Mouse (Mus musculus): ENCODE data around the gene Cmklr1. TPM values are rescaled to one million over a fixed set of nuclear protein-coding genes. Genes with fewer than 3 reads are reported as not detected.

Gene Cmklr1
- polyA plus RNA-seq, 1 experiment from 2014 or later, result 7.5 TPM

- H3K9me3 ChIP-seq (replicated peaks; ENCODE audit: low read length), result no peaks in the 10 kb centered on the region
- ATAC-seq (replicated peaks; ENCODE audit: low FRiP score, low read depth) (no peak), DNase-seq (ENCODE audit: low spot score) (no peak)
- no peak overlapping the region for H3K4me2 ChIP-seq (ENCODE audit: low read length)
- no peak overlapping the region for H3K4me3 ChIP-seq (replicated peaks; ENCODE audit: low read depth, low read length)
- H3K4me1 ChIP-seq (replicated peaks; ENCODE audit: insufficient read depth, low read length), result no peaks in the 10 kb centered on the region
- no peak overlapping the region for H3K27ac ChIP-seq
- no peaks in the 10 kb centered on the region for H3K36me3 ChIP-seq (ENCODE audit: insufficient read depth, low read length)
- H3K9ac ChIP-seq (ENCODE audit: low read depth, low read length), result no peak overlapping the region
- TF ChIP-seq CTCF (IDR thresholded peaks at IDR 0.05; ENCODE audit: low read depth), result no peak
- WGBS, result 55% methylated on average over 4 of the region's 4 CpGs
- no peaks in the 10 kb centered on the region for H3K27me3 ChIP-seq (ENCODE audit: insufficient read depth, low read length)
Observed at GRCm38 (mm10) chr5:113579128-113579527, 71.1 kb downstream of the Cmklr1 start.

DNA sequence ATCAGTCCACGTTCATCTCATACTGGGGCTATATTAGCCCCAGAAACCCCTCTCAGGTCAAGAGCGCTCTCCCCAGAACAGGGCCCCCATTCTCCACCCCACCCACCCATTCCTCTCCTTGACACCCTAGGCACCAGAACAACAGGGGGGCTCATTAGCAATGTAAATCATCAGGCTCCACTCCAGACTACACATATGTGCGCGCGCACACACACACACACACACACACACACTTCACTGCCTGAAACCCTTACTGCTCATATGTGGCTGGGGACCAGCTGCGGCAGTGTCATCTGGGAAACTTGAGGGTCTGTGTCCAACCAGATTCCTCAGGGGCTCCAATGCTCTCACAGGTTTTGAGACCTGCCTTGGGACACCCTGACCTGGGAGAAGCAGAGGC lies 71.8 kb downstream of the Cmklr1 start:
- H3K4me3 ChIP-seq (replicated peaks; ENCODE audit: low read depth, low read length), result no peak overlapping the region
- no peak overlapping the region for H3K4me2 ChIP-seq (ENCODE audit: low read length)
- no peaks in the 10 kb centered on the region for H3K4me1 ChIP-seq (replicated peaks; ENCODE audit: insufficient read depth, low read length)
- no peaks in the 10 kb centered on the region for H3K27me3 ChIP-seq (ENCODE audit: insufficient read depth, low read length)
- H3K9me3 ChIP-seq (replicated peaks; ENCODE audit: low read length), result no peaks in the 10 kb centered on the region
- no peak for TF ChIP-seq CTCF (IDR thresholded peaks at IDR 0.05; ENCODE audit: low read depth)
- no peak overlapping the region for H3K9ac ChIP-seq (ENCODE audit: low read depth, low read length)
- no peaks in the 10 kb centered on the region for H3K36me3 ChIP-seq (ENCODE audit: insufficient read depth, low read length)
- H3K27ac ChIP-seq, result no peak overlapping the region
- ATAC-seq (replicated peaks; ENCODE audit: low FRiP score, low read depth), result no peak
- WGBS, result 86% methylated on average over 6 of the region's 6 CpGs
- no peak for DNase-seq (ENCODE audit: low spot score)

- H3K27me3 ChIP-seq (ENCODE audit: insufficient read depth, low read length), result no peaks in the 10 kb centered on the region
- ATAC-seq (replicated peaks; ENCODE audit: low FRiP score, low read depth) (no peak), DNase-seq (ENCODE audit: low spot score) (no peak)
- no peak overlapping the region for H3K9ac ChIP-seq (ENCODE audit: low read depth, low read length)
- no peaks in the 10 kb centered on the region for H3K36me3 ChIP-seq (ENCODE audit: insufficient read depth, low read length)
- H3K4me3 ChIP-seq (replicated peaks; ENCODE audit: low read depth, low read length), result no peak overlapping the region
- WGBS, result 71% methylated on average over 7 of the region's 7 CpGs
- H3K27ac ChIP-seq, result no peak overlapping the region
- no peaks in the 10 kb centered on the region for H3K4me1 ChIP-seq (replicated peaks; ENCODE audit: insufficient read depth, low read length)
- no peak for TF ChIP-seq CTCF (IDR thresholded peaks at IDR 0.05; ENCODE audit: low read depth)
- no peaks in the 10 kb centered on the region for H3K9me3 ChIP-seq (replicated peaks; ENCODE audit: low read length)
- H3K4me2 ChIP-seq (ENCODE audit: low read length), result peak overlapping the region; percentile 40
Observed at GRCm38 (mm10) chr5:113577555-113577954, 72.7 kb downstream of the Cmklr1 start.

- Histone ChIP-seq H3K4me2 (ENCODE audit: low read length) (no peak overlapping the region), H3K36me3 (ENCODE audit: insufficient read depth, low read length) (no peaks in the 10 kb centered on the region), H3K4me1 (replicated peaks; ENCODE audit: insufficient read depth, low read length) (no peaks in the 10 kb centered on the region), H3K9ac (ENCODE audit: low read depth, low read length) (no peak overlapping the region), H3K27ac (no peak overlapping the region), H3K27me3 (ENCODE audit: insufficient read depth, low read length) (no peaks in the 10 kb centered on the region), H3K9me3 (replicated peaks; ENCODE audit: low read length) (no peaks in the 10 kb centered on the region), H3K4me3 (replicated peaks; ENCODE audit: low read depth, low read length) (no peak overlapping the region)
- no peak for ATAC-seq (replicated peaks; ENCODE audit: low FRiP score, low read depth)
- 50% methylated on average over 7 of the region's 7 CpGs for WGBS
- no peak for DNase-seq (ENCODE audit: low spot score)
- no peak for TF ChIP-seq CTCF (IDR thresholded peaks at IDR 0.05; ENCODE audit: low read depth)
Observed at GRCm38 (mm10) chr5:113570056-113570717, 80.0 kb downstream of the Cmklr1 start.

GRCm38 (mm10) chr5:113565858-113566257 lies 84.4 kb downstream of the Cmklr1 start:
- Histone ChIP-seq H3K27me3 (ENCODE audit: insufficient read depth, low read length) (no peaks in the 10 kb centered on the region), H3K9ac (ENCODE audit: low read depth, low read length) (no peak overlapping the region), H3K36me3 (ENCODE audit: insufficient read depth, low read length) (no peaks in the 10 kb centered on the region), H3K27ac (no peak overlapping the region), H3K9me3 (replicated peaks; ENCODE audit: low read length) (no peaks in the 10 kb centered on the region), H3K4me2 (ENCODE audit: low read length) (no peak overlapping the region), H3K4me1 (replicated peaks; ENCODE audit: insufficient read depth, low read length) (no peaks in the 10 kb centered on the region), H3K4me3 (replicated peaks; ENCODE audit: low read depth, low read length) (no peak overlapping the region)
- WGBS, result 75% methylated on average over 12 of the region's 12 CpGs
- ATAC-seq (replicated peaks; ENCODE audit: low FRiP score, low read depth) (no peak), DNase-seq (ENCODE audit: low spot score) (no peak)
- no peak for TF ChIP-seq CTCF (IDR thresholded peaks at IDR 0.05; ENCODE audit: low read depth)

DNA sequence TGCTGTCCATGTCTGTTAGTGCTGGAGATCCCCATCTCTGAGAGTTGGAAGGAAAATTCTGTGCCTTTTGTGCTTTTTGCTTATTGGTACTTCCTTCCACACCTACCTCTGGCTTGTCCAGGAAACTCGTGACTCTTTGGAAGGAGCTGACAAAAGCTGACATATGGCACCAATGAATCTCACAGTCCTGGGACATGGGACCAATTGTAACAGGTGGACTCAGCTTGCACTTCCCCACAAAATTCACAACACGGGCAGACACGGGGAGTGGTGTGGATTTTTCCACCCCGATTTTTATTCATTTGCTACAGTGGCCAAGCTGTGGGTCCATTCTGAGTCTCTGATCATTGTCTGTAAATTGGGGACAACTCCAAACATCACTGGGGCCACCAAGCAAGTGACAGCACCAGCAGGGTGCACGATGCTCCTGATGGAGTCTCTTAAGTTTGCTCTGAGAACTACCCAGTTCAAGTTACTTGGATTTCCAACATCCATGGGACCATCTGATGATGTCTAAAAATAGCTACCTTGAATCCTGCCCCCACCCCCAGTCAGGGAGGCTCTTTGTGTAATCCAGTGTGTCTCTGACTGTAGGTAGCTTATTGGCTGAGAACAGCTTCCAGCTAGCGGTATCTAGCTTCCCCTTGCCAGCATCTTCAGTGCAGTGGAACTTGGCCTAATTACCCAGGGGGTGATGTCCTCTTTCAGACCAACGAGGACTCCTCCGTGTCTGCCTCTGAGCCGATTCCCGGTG lies 84.9 kb downstream of the Cmklr1 start:
- no peak overlapping the region for H3K4me2 ChIP-seq (ENCODE audit: low read length)
- DNase-seq (ENCODE audit: low spot score), result no peak
- WGBS, result 71% methylated on average over 10 of the region's 10 CpGs
- no peak overlapping the region for H3K4me3 ChIP-seq (replicated peaks; ENCODE audit: low read depth, low read length)
- H3K4me1 ChIP-seq (replicated peaks; ENCODE audit: insufficient read depth, low read length), result no peaks in the 10 kb centered on the region
- H3K36me3 ChIP-seq (ENCODE audit: insufficient read depth, low read length), result no peaks in the 10 kb centered on the region
- no peak for TF ChIP-seq CTCF (IDR thresholded peaks at IDR 0.05; ENCODE audit: low read depth)
- ATAC-seq (replicated peaks; ENCODE audit: low FRiP score, low read depth), result no peak
- no peak overlapping the region for H3K9ac ChIP-seq (ENCODE audit: low read depth, low read length)
- H3K27ac ChIP-seq, result no peak overlapping the region
- H3K27me3 ChIP-seq (ENCODE audit: insufficient read depth, low read length), result no peaks in the 10 kb centered on the region
- H3K9me3 ChIP-seq (replicated peaks; ENCODE audit: low read length), result no peaks in the 10 kb centered on the region

All from kidney, postnatal 0 days (tissue).